Mouse (Mus musculus): ENCODE measurements around the gene Rpa1.

- TF ChIP-seq CTCF (IDR thresholded peaks at IDR 0.05) = no peak
- no peak for TF ChIP-seq EP300 (IDR thresholded peaks at IDR 0.05)
Observed at GRCm38 (mm10) chr11:75251006-75251512, 97.1 kb downstream of the Rpa1 start.
